Mouse (Mus musculus) E14TG2a.4 (cell line): Measurements from ENCODE around the gene Saysd1.

ENCODE experiments used
- CTCF ChIP-seq: conservative IDR thresholded peaks from 2 replicates; pipeline ENCODE4 v1.5.1; 2014; ENCODE audit warnings: low read length
- NANOG ChIP-seq: IDR thresholded peaks from 2 replicates; pipeline ENCODE4 v1.6.1; 2014; ENCODE audit warnings: borderline replicate concordance, low read length, mixed read lengths
- POU5F1 ChIP-seq: IDR thresholded peaks from 2 replicates; pipeline ENCODE4 v1.6.1; 2014; ENCODE audit warnings: low read length, borderline replicate concordance

DNA sequence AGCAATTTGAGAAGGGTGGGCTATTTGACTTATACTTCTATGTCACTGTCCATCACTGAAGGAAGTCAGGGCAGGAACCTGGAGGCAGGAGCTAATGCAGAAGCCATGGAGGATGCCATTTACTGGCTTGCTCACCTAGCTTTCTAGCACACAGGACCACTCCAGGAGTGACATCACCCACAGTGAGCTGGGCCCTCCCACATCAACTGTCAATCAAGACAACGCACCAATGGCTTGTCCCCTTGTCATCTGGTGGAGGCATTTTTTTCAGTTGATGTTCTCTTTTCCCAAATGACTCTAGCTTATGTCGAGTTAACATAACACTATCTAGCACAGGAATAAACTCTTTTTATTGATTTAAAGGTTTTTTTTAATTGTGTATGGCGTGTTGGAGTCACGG, 30.9 kb upstream of the Saysd1 start:
- TF ChIP-seq CTCF, result no peak
- no peak for TF ChIP-seq POU5F1
- TF ChIP-seq NANOG, result no peak
